ENCODE assay signal across 13 mouse cellular contexts in the genomic region with DNA sequence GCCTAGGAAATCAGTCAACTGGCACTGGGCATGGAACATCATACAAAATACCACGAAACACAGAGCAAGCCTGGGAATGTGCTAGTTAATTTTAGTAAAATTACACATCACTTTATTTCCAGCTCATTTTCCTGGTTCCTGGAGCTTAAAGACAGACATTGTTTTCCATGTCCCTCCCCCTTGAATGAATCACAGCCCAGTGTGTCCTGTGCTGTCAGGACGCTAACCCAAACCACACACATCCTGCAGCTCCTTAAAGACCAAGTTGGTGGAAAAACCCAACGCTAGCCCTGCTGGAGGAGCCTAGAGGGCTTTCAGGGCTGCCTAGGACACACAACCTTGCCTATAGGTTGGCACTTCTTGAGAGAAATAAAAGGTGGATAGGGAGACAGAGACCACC.
DNase-seq lines count a peak whose midpoint lies in the region; ATAC-seq and TF ChIP-seq lines count a peak whose summit lies in the region.
"Had no signal": no experiment of that assay in that cellular context is flagged by ENCODE, and none has a peak within 500 bp of the region (broad histone marks: within the 10 kb centered on the region; RNA-seq: fewer than 3 reads in every experiment).

No protein-coding gene starts in this region.

- no peaks in the 10 kb centered on the region for H3K27me3 ChIP-seq in embryonic facial prominence, embryonic 13.5 days
- H3K27me3 ChIP-seq in embryonic facial prominence, embryonic 10.5 days (replicated peaks; ENCODE audit: low read depth, poor library complexity, severe bottlenecking), result no peaks in the 10 kb centered on the region
- no peaks in the 10 kb centered on the region for H3K27me3 ChIP-seq in hindbrain, embryonic 15.5 days
- no peaks in the 10 kb centered on the region for H3K27me3 ChIP-seq in hindbrain, embryonic 16.5 days (replicated peaks; ENCODE audit: control insufficient read depth, insufficient read depth, low read length)
- no peaks in the 10 kb centered on the region for H3K27me3 ChIP-seq in lung, embryonic 16.5 days (ENCODE audit: control insufficient read depth, insufficient read depth, low read depth, low read length)
- H3K27me3 ChIP-seq in limb, embryonic 15.5 days, result no peaks in the 10 kb centered on the region
- H3K27me3 ChIP-seq: embryonic facial prominence, embryonic 12.5 days had no signal

- no peak for TF ChIP-seq CTCF in lung, adult 2 months (IDR thresholded peaks at IDR 0.05; ENCODE audit: insufficient read depth, low read length)

- H3K9me3 ChIP-seq in embryonic facial prominence, embryonic 13.5 days, result no peaks in the 10 kb centered on the region
- H3K9me3 ChIP-seq in embryonic facial prominence, embryonic 10.5 days, result no peaks in the 10 kb centered on the region
- H3K9me3 ChIP-seq in hindbrain, embryonic 15.5 days, result no peaks in the 10 kb centered on the region
- H3K9me3 ChIP-seq in hindbrain, embryonic 16.5 days (ENCODE audit: control insufficient read depth, low read length), result no peaks in the 10 kb centered on the region
- H3K9me3 ChIP-seq in lung, embryonic 16.5 days (ENCODE audit: control insufficient read depth, low read length), result no peaks in the 10 kb centered on the region
- H3K9me3 ChIP-seq in limb, embryonic 15.5 days, result no peaks in the 10 kb centered on the region
- H3K9me3 ChIP-seq: embryonic facial prominence, embryonic 12.5 days; G1E had no signal

- H3K27ac ChIP-seq in embryonic facial prominence, embryonic 13.5 days, result peak overlapping the region; percentile 62; the same call in 1 of the 2 replicates
- H3K27ac ChIP-seq in embryonic facial prominence, embryonic 10.5 days (replicated peaks), result no peak overlapping the region
- H3K27ac ChIP-seq in hindbrain, embryonic 15.5 days (replicated peaks), result 0 out of 2 replicates have a peak overlapping the region, but pooled peaks have one; percentile 16
- H3K27ac ChIP-seq in hindbrain, embryonic 16.5 days (ENCODE audit: low read depth, low read length), result no peak overlapping the region
- peak overlapping the region; percentile 43 for H3K27ac ChIP-seq in lung, embryonic 16.5 days (ENCODE audit: low read length)
- peak overlapping the region; percentile 19; the same call in 1 of the 2 replicates for H3K27ac ChIP-seq in limb, embryonic 15.5 days
- H3K27ac ChIP-seq: embryonic facial prominence, embryonic 12.5 days had no signal

- WGBS in embryonic facial prominence, embryonic 13.5 days, result 64% methylated on average over 3 of the region's 3 CpGs
- 85% methylated on average over 3 of the region's 3 CpGs for WGBS in embryonic facial prominence, embryonic 10.5 days
- 86% methylated on average over 3 of the region's 3 CpGs for WGBS in hindbrain, embryonic 15.5 days
- WGBS in hindbrain, embryonic 16.5 days, result 69% methylated on average over 3 of the region's 3 CpGs
- WGBS in lung, embryonic 16.5 days, result 56% methylated on average over 3 of the region's 3 CpGs
- WGBS in lung, adult 2 months, result 33% methylated on average over 3 of the region's 3 CpGs
- WGBS in limb, embryonic 15.5 days, result 56% methylated on average over 3 of the region's 3 CpGs

- no peak overlapping the region for H3K4me2 ChIP-seq in embryonic facial prominence, embryonic 13.5 days
- H3K4me2 ChIP-seq in hindbrain, embryonic 15.5 days, result no peak overlapping the region
- H3K4me2 ChIP-seq in hindbrain, embryonic 16.5 days (ENCODE audit: low read length), result no peak overlapping the region
- H3K4me2 ChIP-seq in lung, embryonic 16.5 days (ENCODE audit: low read depth, low read length), result no peak overlapping the region
- H3K4me2 ChIP-seq in limb, embryonic 15.5 days, result no peak overlapping the region
- H3K4me2 ChIP-seq: embryonic facial prominence, embryonic 12.5 days; lung, embryonic 14.5 days had no signal

- H3K9ac ChIP-seq in embryonic facial prominence, embryonic 13.5 days, result no peak overlapping the region
- H3K9ac ChIP-seq in hindbrain, embryonic 15.5 days, result no peak overlapping the region
- H3K9ac ChIP-seq in hindbrain, embryonic 16.5 days (ENCODE audit: low read depth, low read length), result no peak overlapping the region
- no peak overlapping the region for H3K9ac ChIP-seq in lung, embryonic 16.5 days (ENCODE audit: low read length)
- H3K9ac ChIP-seq in limb, embryonic 15.5 days, result no peak overlapping the region
- H3K9ac ChIP-seq: embryonic facial prominence, embryonic 12.5 days; forebrain, postnatal 0 days; lung, embryonic 14.5 days had no signal

- H3K36me3 ChIP-seq in embryonic facial prominence, embryonic 13.5 days, result peaks cover 43% of the 10 kb centered on the region
- H3K36me3 ChIP-seq in embryonic facial prominence, embryonic 10.5 days (replicated peaks), result peaks cover 61% of the 10 kb centered on the region
- H3K36me3 ChIP-seq in hindbrain, embryonic 15.5 days, result no peaks in the 10 kb centered on the region
- peaks cover 8% of the 10 kb centered on the region for H3K36me3 ChIP-seq in hindbrain, embryonic 16.5 days (ENCODE audit: control insufficient read depth, insufficient read depth, low read length)
- H3K36me3 ChIP-seq in lung, embryonic 16.5 days (ENCODE audit: control insufficient read depth, insufficient read depth, low read length), result peaks cover 17% of the 10 kb centered on the region
- peaks cover 36% of the 10 kb centered on the region for H3K36me3 ChIP-seq in limb, embryonic 15.5 days

- TF ChIP-seq POLR2A in lung, adult 2 months (IDR thresholded peaks at IDR 0.05; ENCODE audit: borderline replicate concordance, extremely low read depth, low read depth, low read length), result no peak

- no peak for DNase-seq in embryonic facial prominence, embryonic 10.5 days (ENCODE audit: low spot score)
- no peak for DNase-seq in lung, adult 2 months
- no peak for DNase-seq in embryo, embryonic 9.5 days (ENCODE audit: extremely low spot score)
- DNase-seq: cerebellum, postnatal 10 days; forebrain, postnatal 0 days; lung, embryonic 14.5 days had no signal

- peaks cover 47% of the 10 kb centered on the region for H3K4me1 ChIP-seq in embryonic facial prominence, embryonic 13.5 days
- H3K4me1 ChIP-seq in embryonic facial prominence, embryonic 10.5 days, result peaks cover 44% of the 10 kb centered on the region
- H3K4me1 ChIP-seq in hindbrain, embryonic 15.5 days (replicated peaks), result peaks cover 31% of the 10 kb centered on the region
- peaks cover 25% of the 10 kb centered on the region for H3K4me1 ChIP-seq in hindbrain, embryonic 16.5 days (ENCODE audit: control insufficient read depth, insufficient read depth, low read depth, low read length)
- peaks cover 32% of the 10 kb centered on the region for H3K4me1 ChIP-seq in lung, embryonic 16.5 days (replicated peaks; ENCODE audit: control insufficient read depth, insufficient read depth, low read length)
- peaks cover 39% of the 10 kb centered on the region for H3K4me1 ChIP-seq in lung, adult 2 months (ENCODE audit: control insufficient read depth, insufficient read depth, low read length)
- H3K4me1 ChIP-seq in limb, embryonic 15.5 days, result peaks cover 71% of the 10 kb centered on the region

- H3K4me3 ChIP-seq in embryonic facial prominence, embryonic 13.5 days, result no peak overlapping the region
- H3K4me3 ChIP-seq in embryonic facial prominence, embryonic 10.5 days, result no peak overlapping the region
- H3K4me3 ChIP-seq in hindbrain, embryonic 15.5 days, result no peak overlapping the region
- no peak overlapping the region for H3K4me3 ChIP-seq in hindbrain, embryonic 16.5 days (ENCODE audit: low read length)
- no peak overlapping the region for H3K4me3 ChIP-seq in lung, embryonic 16.5 days (ENCODE audit: low read length)
- no peak overlapping the region for H3K4me3 ChIP-seq in lung, adult 2 months (replicated peaks; ENCODE audit: extremely low read depth, low read depth, low read length)
- no peak overlapping the region for H3K4me3 ChIP-seq in limb, embryonic 15.5 days
- H3K4me3 ChIP-seq: embryonic facial prominence, embryonic 12.5 days had no signal

- ATAC-seq in embryonic facial prominence, embryonic 13.5 days (ENCODE audit: insufficient number of reproducible peaks, insufficient read depth, low FRiP score, low TSS enrichment, low read depth), result no peak
- no peak for ATAC-seq in hindbrain, embryonic 15.5 days (ENCODE audit: low FRiP score, low read depth)
- no peak for ATAC-seq in hindbrain, embryonic 16.5 days
- ATAC-seq in lung, embryonic 16.5 days (ENCODE audit: low read depth), result no peak
- no peak for ATAC-seq in limb, embryonic 15.5 days (ENCODE audit: insufficient number of reproducible peaks, low FRiP score, low TSS enrichment, low read depth)
- ATAC-seq: forebrain, postnatal 0 days had no signal

Comparison
In these comparisons a context has a peak if more than half of its experiments do, and no peak if none do; other contexts are left out.
1. H3K27ac ChIP-seq: peak in embryonic facial prominence, embryonic 13.5 days (single experiment), hindbrain, embryonic 15.5 days (single experiment), lung, embryonic 16.5 days (single experiment) and limb, embryonic 15.5 days (single experiment); none in embryonic facial prominence, embryonic 10.5 days (single experiment) and hindbrain, embryonic 16.5 days (single experiment).